Mouse (Mus musculus) stomach, embryonic 14.5 days (tissue): ENCODE data around the gene Uqcc2. TPM values are rescaled to one million over a fixed set of nuclear protein-coding genes. Genes with fewer than 3 reads are reported as not detected.

ENCODE experiments used
- ATAC-seq: fragments of 200-750 bp; cut with Nextera tagmentation; 2 replicates; pipeline ENCODE4 v1.8.0; 2017; ENCODE audit warnings: low read depth, moderate TSS enrichment; ENCODE audit not compliant: insufficient number of reproducible peaks, insufficient read depth, low FRiP score
- H3K27ac ChIP-seq: fragments of 300-500 bp; sonication (generic); 2 replicates; pipeline ENCODE4 v1.5.1; 2014; ENCODE audit warnings: mild to moderate bottlenecking, low read length, moderate library complexity, mixed read lengths
- H3K27me3 ChIP-seq: fragments of 300-500 bp; sonication (generic); 2 replicates; pipeline ENCODE4 v1.6.1; 2014; ENCODE audit warnings: low read length, control low read depth, mixed read lengths; ENCODE audit not compliant: control insufficient read depth, insufficient read depth
- H3K36me3 ChIP-seq: fragments of 300-500 bp; sonication (generic); 2 replicates; pipeline ENCODE4 v1.6.1; 2014; ENCODE audit warnings: mild to moderate bottlenecking, control low read depth, low read length, moderate library complexity, mixed read lengths; ENCODE audit not compliant: control insufficient read depth, insufficient read depth
- H3K4me1 ChIP-seq: fragments of 300-500 bp; sonication (generic); 2 replicates; pipeline ENCODE4 v1.6.1; 2014; ENCODE audit warnings: low read length, control low read depth, mixed read lengths; ENCODE audit not compliant: control insufficient read depth, insufficient read depth
- H3K4me2 ChIP-seq: fragments of 300-500 bp; sonication (generic); replicated peaks from 2 replicates; pipeline ENCODE4 v1.6.1; 2014; ENCODE audit warnings: low read depth, low read length, control low read depth
- H3K4me3 ChIP-seq: fragments of 300-500 bp; sonication (generic); 2 replicates; pipeline ENCODE4 v1.5.1; 2014; ENCODE audit warnings: low read depth, low read length, control low read depth
- H3K9ac ChIP-seq: fragments of 300-500 bp; sonication (generic); replicated peaks from 2 replicates; pipeline ENCODE4 v1.6.1; 2014; ENCODE audit warnings: low read depth, mild to moderate bottlenecking, control low read depth, low read length, moderate library complexity, mixed read lengths
- H3K9me3 ChIP-seq: fragments of 300-500 bp; sonication (generic); 2 replicates; pipeline ENCODE4 v1.6.1; 2016; ENCODE audit warnings: low read depth, low read length, control low read depth; ENCODE audit not compliant: control insufficient read depth
- WGBS: fragments of 180-500 bp; shearing (Covaris S2); extraction: QIAGEN DNeasy Blood & Tissue Kit; methylation state at CpG from one replicate; pipeline ENCODE4 v1.1.7; 2014; 5-methylcytosine and 5-hydroxymethylcytosine counted together
- polyA plus RNA-seq: library from polyadenylated mRNA; unstranded; fragments of >200 nt; fragmentation: Nextera tagmentation; extraction: Ambion mirVana; gene quantifications from 2 replicates; pipeline ENCODE4 v1.2.1, GENCODE M21; 2014

The Uqcc2 gene
- polyA plus RNA-seq, 1 experiment from 2014 or later = 362 TPM

- WGBS = 51% methylated on average over 8 of the region's 8 CpGs
- Histone ChIP-seq H3K27ac (peak overlapping the region; percentile 77), H3K9ac (0 out of 2 replicates have a peak overlapping the region, but pooled peaks have one; percentile 3), H3K4me1 (peaks cover 11% of the 10 kb centered on the region), H3K4me2 (no peak overlapping the region), H3K9me3 (no peaks in the 10 kb centered on the region), H3K36me3 (no peaks in the 10 kb centered on the region), H3K4me3 (no peak overlapping the region), H3K27me3 (no peaks in the 10 kb centered on the region)
- peak; percentile 44; the same call in 1 of the 2 replicates for ATAC-seq
Measured at GRCm38 (mm10) chr17:27152976-27153723, 19.4 kb upstream of the Uqcc2 start.

DNA sequence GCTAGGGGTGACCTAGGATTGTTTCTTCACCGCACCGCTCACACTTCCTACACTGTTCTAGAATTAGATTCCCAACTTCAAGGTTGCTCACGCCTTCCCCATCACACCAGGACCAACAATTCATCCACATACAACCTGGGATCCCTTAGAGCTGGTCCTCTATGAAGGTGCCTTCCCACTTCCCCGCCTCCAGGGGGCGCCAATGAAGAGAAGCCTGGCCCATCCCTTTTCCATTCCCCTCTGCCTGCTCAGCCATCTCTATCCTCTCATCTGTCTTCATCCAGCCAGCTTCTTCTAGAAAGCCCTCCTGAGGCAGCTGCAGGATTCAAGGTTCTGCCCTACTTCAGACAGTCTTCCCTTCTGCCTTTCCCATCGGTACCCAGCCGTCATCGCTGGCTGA, 17.7 kb upstream of the Uqcc2 start:
- no peak for ATAC-seq
- 73% methylated on average over 8 of the region's 8 CpGs for WGBS
- Histone ChIP-seq H3K27ac (no peak overlapping the region), H3K4me3 (no peak overlapping the region), H3K4me1 (peaks cover 16% of the 10 kb centered on the region), H3K4me2 (no peak overlapping the region), H3K9ac (no peak overlapping the region), H3K36me3 (no peaks in the 10 kb centered on the region), H3K27me3 (no peaks in the 10 kb centered on the region), H3K9me3 (no peaks in the 10 kb centered on the region)

- 53% methylated on average over 7 of the region's 7 CpGs for WGBS
- no peaks in the 10 kb centered on the region for H3K27me3 ChIP-seq
- H3K9ac ChIP-seq = no peak overlapping the region
- no peak overlapping the region for H3K4me2 ChIP-seq
- H3K36me3 ChIP-seq = no peaks in the 10 kb centered on the region
- ATAC-seq = no peak
- H3K4me3 ChIP-seq = no peak overlapping the region
- H3K9me3 ChIP-seq = no peaks in the 10 kb centered on the region
- H3K4me1 ChIP-seq = peaks cover 16% of the 10 kb centered on the region
- H3K27ac ChIP-seq = no peak overlapping the region
Measured at GRCm38 (mm10) chr17:27150871-27151270, 17.2 kb upstream of the Uqcc2 start.

- H3K27ac ChIP-seq = no peak overlapping the region
- no peaks in the 10 kb centered on the region for H3K36me3 ChIP-seq
- no peak for ATAC-seq
- H3K9me3 ChIP-seq = no peaks in the 10 kb centered on the region
- no peak overlapping the region for H3K4me2 ChIP-seq
- H3K4me3 ChIP-seq = no peak overlapping the region
- H3K27me3 ChIP-seq = no peaks in the 10 kb centered on the region
- 7% methylated on average over 8 of the region's 8 CpGs for WGBS
- H3K4me1 ChIP-seq = peaks cover 12% of the 10 kb centered on the region
- no peak overlapping the region for H3K9ac ChIP-seq
Measured at GRCm38 (mm10) chr17:27146323-27146923, 12.7 kb upstream of the Uqcc2 start.

- H3K36me3 ChIP-seq = no peaks in the 10 kb centered on the region
- no peaks in the 10 kb centered on the region for H3K27me3 ChIP-seq
- ATAC-seq = no peak
- H3K4me1 ChIP-seq = peaks cover 12% of the 10 kb centered on the region
- no peak overlapping the region for H3K4me2 ChIP-seq
- no peak overlapping the region for H3K27ac ChIP-seq
- H3K4me3 ChIP-seq = no peak overlapping the region
- WGBS = 75% methylated on average over 4 of the region's 4 CpGs
- H3K9me3 ChIP-seq = no peaks in the 10 kb centered on the region
- H3K9ac ChIP-seq = no peak overlapping the region
Measured at GRCm38 (mm10) chr17:27144152-27144551, 10.4 kb upstream of the Uqcc2 start.

DNA sequence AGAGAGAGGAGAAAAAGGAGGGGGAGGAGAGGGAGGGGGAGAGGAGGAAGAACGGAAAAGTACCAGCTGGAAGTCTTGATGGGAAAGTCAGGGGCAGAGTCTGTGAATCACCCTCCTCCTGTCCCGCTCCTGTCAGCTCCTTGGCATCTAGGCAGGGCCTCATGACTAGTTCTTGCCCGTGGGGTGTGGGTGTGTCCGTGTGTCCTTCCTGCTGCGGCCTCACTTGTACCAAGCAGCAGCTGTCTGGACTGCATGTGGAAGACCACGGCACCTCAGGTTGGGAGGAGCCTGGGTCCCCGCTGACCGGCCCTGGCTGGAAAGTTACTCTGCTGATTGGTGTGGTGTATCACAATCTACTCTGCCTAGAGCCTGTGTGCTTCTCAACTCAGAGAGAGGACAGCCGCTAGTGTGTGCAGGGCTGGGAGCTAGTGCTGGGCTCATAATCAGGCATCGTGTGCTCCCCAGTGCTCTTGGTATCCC, 8.3 kb upstream of the Uqcc2 start:
- H3K4me2 ChIP-seq = peak overlapping the region; percentile 23
- H3K9me3 ChIP-seq = no peaks in the 10 kb centered on the region
- H3K27ac ChIP-seq = 0 out of 2 replicates have a peak overlapping the region, but pooled peaks have one; percentile 10
- no peaks in the 10 kb centered on the region for H3K27me3 ChIP-seq
- no peak overlapping the region for H3K4me3 ChIP-seq
- WGBS = 14% methylated on average over 10 of the region's 10 CpGs
- peak; percentile 55 for ATAC-seq
- H3K36me3 ChIP-seq = no peaks in the 10 kb centered on the region
- no peak overlapping the region for H3K9ac ChIP-seq
- peaks cover 12% of the 10 kb centered on the region for H3K4me1 ChIP-seq

DNA sequence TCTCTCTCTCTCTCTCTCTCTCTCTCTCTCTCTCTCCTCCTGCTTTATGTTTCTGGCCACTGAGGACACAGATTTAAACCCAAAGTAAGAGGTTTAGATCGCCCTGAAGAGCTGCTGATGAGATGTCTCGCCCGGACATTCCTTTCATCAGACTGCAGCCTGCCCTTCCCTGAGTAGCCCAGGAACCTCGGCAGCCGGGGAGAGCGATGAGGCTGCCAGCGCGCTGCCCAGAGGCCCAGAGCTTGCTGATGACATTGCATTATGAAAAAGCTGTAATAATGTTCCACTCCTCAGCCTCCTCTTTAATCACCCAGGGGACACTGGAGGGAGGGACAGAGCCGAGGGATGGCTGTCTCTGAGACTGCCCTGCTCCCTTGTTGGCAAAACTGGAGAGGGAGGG, 6.5 kb upstream of the Uqcc2 start:
- ATAC-seq = no peak
- WGBS = 66% methylated on average over 9 of the region's 9 CpGs
- no peaks in the 10 kb centered on the region for H3K9me3 ChIP-seq
- peaks cover 6% of the 10 kb centered on the region for H3K4me1 ChIP-seq
- H3K27ac ChIP-seq = no peak overlapping the region
- no peaks in the 10 kb centered on the region for H3K36me3 ChIP-seq
- H3K4me3 ChIP-seq = no peak overlapping the region
- no peak overlapping the region for H3K9ac ChIP-seq
- H3K4me2 ChIP-seq = no peak overlapping the region
- no peaks in the 10 kb centered on the region for H3K27me3 ChIP-seq

- H3K27me3 ChIP-seq = no peaks in the 10 kb centered on the region
- no peak overlapping the region for H3K9ac ChIP-seq
- WGBS = 49% methylated on average over 7 of the region's 7 CpGs
- no peak for ATAC-seq
- H3K27ac ChIP-seq = no peak overlapping the region
- H3K4me2 ChIP-seq = no peak overlapping the region
- no peaks in the 10 kb centered on the region for H3K36me3 ChIP-seq
- H3K4me3 ChIP-seq = no peak overlapping the region
- no peaks in the 10 kb centered on the region for H3K9me3 ChIP-seq
- H3K4me1 ChIP-seq = peaks cover 6% of the 10 kb centered on the region
Measured at GRCm38 (mm10) chr17:27139304-27139703, 5.6 kb upstream of the Uqcc2 start.
